Mouse (Mus musculus) ES-E14 (cell line): ENCODE measurements around the gene Mdga1. TPM values are rescaled to one million over a fixed set of nuclear protein-coding genes. Genes with fewer than 3 reads are reported as not detected.

Experiments used
- DNase-seq: peaks from one replicate; pipeline ENCODE4 v3.0.0-alpha.2; 2013; ENCODE audit warnings: low read depth, low spot score
- H3K27ac ChIP-seq: 2 replicates; pipeline ENCODE4 v1.5.1; 2012; ENCODE audit warnings: low read depth, mild to moderate bottlenecking, low read length, moderate library complexity, mixed read lengths; ENCODE audit not compliant: poor library complexity, insufficient read depth, severe bottlenecking
- H3K36me3 ChIP-seq: 2 replicates; pipeline ENCODE4 v1.6.1; 2012; ENCODE audit warnings: mild to moderate bottlenecking, low read length, moderate library complexity, mixed read lengths; ENCODE audit not compliant: control insufficient read depth, poor library complexity, insufficient read depth, severe bottlenecking
- H3K4me1 ChIP-seq, 2 experiments: fragments of 150-350 bp in 1 of 2; sonication (generic) in 1 of 2; 2 replicates each; pipeline ENCODE4 v1.6.1; 2012; ENCODE audit warnings: low read length in 2 of 2, mild to moderate bottlenecking in 1 of 2, mixed read lengths in 1 of 2; ENCODE audit not compliant: control insufficient read depth in 2 of 2, insufficient read depth in 2 of 2, poor library complexity in 1 of 2
- H3K4me3 ChIP-seq, 2 experiments: fragments of 150-350 bp in 1 of 2; sonication (generic) in 1 of 2; 2 replicates each; pipeline ENCODE4 v1.5.1; 2012; ENCODE audit warnings: low read length in 2 of 2, low read depth in 1 of 2, mild to moderate bottlenecking in 1 of 2, mixed read lengths in 1 of 2; ENCODE audit not compliant: insufficient read depth in 1 of 2, poor library complexity in 1 of 2, severe bottlenecking in 1 of 2
- H3K9ac ChIP-seq: 2 replicates; pipeline ENCODE4 v1.6.1; 2012; ENCODE audit warnings: low read depth, mild to moderate bottlenecking, low read length, mixed read lengths; ENCODE audit not compliant: poor library complexity, insufficient read depth, severe bottlenecking
- H3K9me3 ChIP-seq: fragments of 150-350 bp; sonication (generic); 2 replicates; pipeline ENCODE4 v1.6.1; 2012; ENCODE audit warnings: low read depth, mild to moderate bottlenecking, low read length; ENCODE audit not compliant: control insufficient read depth, insufficient read depth
- CHD2 ChIP-seq: IDR thresholded peaks from 2 replicates; pipeline ENCODE4 v1.6.1; 2014; ENCODE audit warnings: mild to moderate bottlenecking, low read depth, low read length, inconsistent platforms
- HCFC1 ChIP-seq: IDR thresholded peaks from 2 replicates; pipeline ENCODE4 v1.6.1; 2012; ENCODE audit warnings: low read length, inconsistent platforms, borderline replicate concordance; ENCODE audit not compliant: insufficient read depth
- MAFK ChIP-seq: IDR thresholded peaks from 2 replicates; pipeline ENCODE4 v1.6.1; 2014; ENCODE audit warnings: mild to moderate bottlenecking, low read depth, low read length, inconsistent platforms; ENCODE audit not compliant: insufficient read depth
- ZC3H11A ChIP-seq: IDR thresholded peaks from 2 replicates; pipeline ENCODE4 v1.6.1; 2012; ENCODE audit warnings: low read depth, mild to moderate bottlenecking, inconsistent platforms, low read length, borderline replicate concordance
- ZNF384 ChIP-seq: IDR thresholded peaks from 2 replicates; pipeline ENCODE4 v1.6.1; 2012; ENCODE audit warnings: low read depth, low read length, inconsistent platforms
- in situ Hi-C, 2 experiments: fragments of 600-800 bp; cut with MboI; formaldehyde crosslinking; loops; one replicate each; pipeline ENCODE4 v1.15.1; 2025; ENCODE audit warnings: low sequenced_read_pairs in 2 of 2, inconsistent platforms in 1 of 2; ENCODE audit not compliant: unreplicated experiment in 2 of 2
- total RNA-seq: library from RNA; depleted of rRNA; stranded (reverse); fragments of 300-350 nt; gene quantifications from 2 replicates; pipeline ENCODE4 v1.2.3, GENCODE M21; 2012

The Mdga1 gene
- total RNA-seq, 1 experiment = 7.1 TPM

DNA sequence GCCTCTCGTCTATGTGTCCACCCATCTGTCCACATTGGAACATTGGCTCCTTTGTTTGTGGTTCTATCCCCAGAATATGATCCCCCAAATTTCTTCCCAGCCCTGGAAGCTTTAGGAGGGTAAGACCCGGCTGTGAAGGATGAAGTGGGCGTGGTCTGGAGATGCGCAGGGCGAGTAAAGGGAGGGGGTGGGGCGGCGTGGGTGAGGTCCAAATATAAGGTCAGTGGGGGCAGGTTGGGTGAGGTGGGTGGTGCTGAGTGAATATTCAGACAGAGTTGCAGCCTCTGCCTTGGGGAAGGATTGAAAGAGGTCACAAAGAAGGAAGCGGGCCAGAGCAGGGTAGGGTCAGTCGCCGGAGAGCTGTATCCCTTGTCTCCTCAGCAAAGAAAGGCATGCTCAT lies 171.7 kb downstream of the Mdga1 start:
- Histone ChIP-seq H3K4me1 (peaks cover 10 to 35% of the 10 kb centered on the region in 2 experiments), H3K36me3 (no peaks in the 10 kb centered on the region), H3K4me3 (peak overlapping the region in 1 of 2 experiments; percentile 32; a peak in 1 of 4 replicates), H3K27ac (no peak overlapping the region), H3K9me3 (no peaks in the 10 kb centered on the region), H3K9ac (no peak overlapping the region; the same call in 1 of the 2 replicates)
- in situ Hi-C loops = no loop called here
- no peak for DNase-seq
- TF ChIP-seq ZNF384 (no peak), CHD2 (no peak), ZC3H11A (no peak), HCFC1 (no peak), MAFK (no peak)

- in situ Hi-C loops = no loop called here
- no peaks in the 10 kb centered on the region for H3K9me3 ChIP-seq
- no peaks in the 10 kb centered on the region for H3K36me3 ChIP-seq
- H3K9ac ChIP-seq = no peak overlapping the region
- no peak overlapping the region for H3K27ac ChIP-seq
- DNase-seq = no peak
- H3K4me3 ChIP-seq = no peak overlapping the region
- TF ChIP-seq HCFC1 (no peak), ZNF384 (no peak), MAFK (no peak), ZC3H11A (no peak), CHD2 (no peak)
- peaks cover 10 to 35% of the 10 kb centered on the region in 2 experiments for H3K4me1 ChIP-seq
Observed at GRCm38 (mm10) chr17:29796787-29797186, 173.1 kb downstream of the Mdga1 start.

DNA sequence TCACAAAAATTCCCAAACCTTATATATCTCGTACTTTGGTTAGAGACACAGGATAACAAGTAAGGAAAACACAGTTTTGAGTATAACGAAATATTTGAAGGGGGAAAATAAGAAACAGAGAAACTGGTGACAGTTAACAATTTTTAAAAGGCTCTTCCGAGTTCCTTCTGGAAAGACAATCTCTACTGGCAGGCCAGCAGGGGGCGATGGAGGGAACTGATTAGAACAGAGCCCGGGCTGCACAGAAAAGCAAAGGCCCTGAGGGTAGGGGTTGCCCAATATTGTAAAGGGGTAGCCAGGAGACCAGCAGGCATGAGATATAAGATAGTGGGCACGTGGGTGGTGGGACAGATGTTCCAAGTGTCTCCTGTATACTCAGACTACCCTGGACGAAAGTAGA lies 173.8 kb downstream of the Mdga1 start:
- H3K36me3 ChIP-seq = no peaks in the 10 kb centered on the region
- in situ Hi-C loops = no loop called here
- peaks cover 8 to 35% of the 10 kb centered on the region in 2 experiments for H3K4me1 ChIP-seq
- no peaks in the 10 kb centered on the region for H3K9me3 ChIP-seq
- H3K9ac ChIP-seq = no peak overlapping the region
- TF ChIP-seq HCFC1 (no peak), MAFK (no peak), ZC3H11A (no peak), ZNF384 (no peak), CHD2 (no peak)
- no peak overlapping the region for H3K4me3 ChIP-seq
- H3K27ac ChIP-seq = no peak overlapping the region
- DNase-seq = peak; percentile 68

DNA sequence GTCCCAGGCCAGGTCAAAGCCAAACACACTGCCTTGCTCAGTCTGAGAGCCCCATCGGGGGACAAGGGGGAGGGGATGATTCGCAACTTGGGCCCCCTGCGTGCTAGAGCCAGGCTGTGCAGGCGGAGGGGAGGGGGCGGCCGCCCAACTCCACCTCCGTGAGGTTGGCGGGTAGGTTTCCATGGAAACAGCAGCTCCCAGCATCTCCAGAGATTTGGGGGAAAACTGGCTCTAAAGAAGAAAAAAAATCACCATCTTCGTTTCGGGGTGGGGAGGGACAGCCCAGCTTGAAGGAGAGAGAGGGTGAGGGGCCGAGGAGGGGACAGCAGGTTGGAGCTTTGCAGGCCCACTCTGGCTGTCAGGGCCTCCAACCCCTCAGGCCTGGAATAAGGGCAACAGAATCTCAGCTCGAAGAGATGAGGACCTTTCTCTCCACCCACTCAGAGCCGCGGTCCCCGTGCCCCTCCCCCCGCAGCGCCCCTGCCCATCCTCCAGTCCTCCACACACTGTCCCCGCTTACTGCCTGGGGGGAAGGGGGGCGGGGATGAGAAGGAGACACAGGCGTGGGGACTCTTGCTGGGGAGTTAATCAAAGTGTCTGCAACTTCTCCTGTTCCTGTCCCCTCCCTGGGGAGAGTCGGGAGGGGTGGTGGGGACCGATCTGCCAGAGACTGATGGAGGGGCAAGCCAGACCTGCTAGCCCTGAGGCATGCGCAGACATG lies 174.7 kb downstream of the Mdga1 start:
- no peak for DNase-seq
- Histone ChIP-seq H3K4me3 (no peak overlapping the region), H3K9ac (no peak overlapping the region), H3K4me1 (peaks cover 8 to 32% of the 10 kb centered on the region in 2 experiments), H3K27ac (no peak overlapping the region; the same call in 1 of the 2 replicates), H3K9me3 (no peaks in the 10 kb centered on the region), H3K36me3 (no peaks in the 10 kb centered on the region)
- TF ChIP-seq MAFK (no peak), CHD2 (no peak), ZNF384 (no peak), HCFC1 (no peak), ZC3H11A (no peak)
- in situ Hi-C loops = no loop called here
